Mouse (Mus musculus) thymus, adult 2 months (tissue): ENCODE results near the gene Exoc6b. TPM values are rescaled to one million over a fixed set of nuclear protein-coding genes. Genes with fewer than 3 reads are reported as not detected.
A peak's percentile ranks its signal among the peaks of the same experiment; 100 is the strongest.

Source experiments
- DNase-seq: peaks from one replicate; pipeline ENCODE4 v3.0.0; 2021
- H3K27ac ChIP-seq: fragments of 200-500 bp; 2 replicates; pipeline ENCODE4 v1.5.1; 2012; ENCODE audit warnings: low read length, control low read depth; ENCODE audit not compliant: control insufficient read depth, insufficient read depth
- H3K27me3 ChIP-seq: fragments of 200-500 bp; 2 replicates; pipeline ENCODE4 v1.6.1; 2012; ENCODE audit warnings: mild to moderate bottlenecking, low read length, moderate library complexity, mixed read lengths; ENCODE audit not compliant: control insufficient read depth, insufficient read depth
- H3K36me3 ChIP-seq: fragments of 200-500 bp; 2 replicates; pipeline ENCODE4 v1.6.1; 2012; ENCODE audit warnings: mild to moderate bottlenecking, low read length, moderate library complexity; ENCODE audit not compliant: control insufficient read depth, insufficient read depth
- H3K4me1 ChIP-seq: fragments of 200-500 bp; replicated peaks from 2 replicates; pipeline ENCODE4 v1.6.1; 2012; ENCODE audit warnings: low read length; ENCODE audit not compliant: control insufficient read depth, insufficient read depth
- H3K4me3 ChIP-seq: fragments of 200-500 bp; 2 replicates; pipeline ENCODE4 v1.5.1; 2012; ENCODE audit warnings: mild to moderate bottlenecking, low read length, control low read depth, moderate library complexity; ENCODE audit not compliant: control insufficient read depth, insufficient read depth
- CTCF ChIP-seq: fragments of 200-500 bp; IDR thresholded peaks from 2 replicates; pipeline ENCODE4 v1.5.1; 2012; ENCODE audit warnings: mild to moderate bottlenecking, control low read depth, low read length, moderate library complexity, borderline replicate concordance; ENCODE audit not compliant: control insufficient read depth, poor library complexity, insufficient read depth; ENCODE audit errors: extremely low read depth
- POLR2A ChIP-seq: fragments of 200-500 bp; IDR thresholded peaks from 2 replicates; pipeline ENCODE4 v1.6.1; 2012; ENCODE audit warnings: mild to moderate bottlenecking, low read length, control low read depth, moderate library complexity; ENCODE audit not compliant: control insufficient read depth, poor library complexity, insufficient read depth; ENCODE audit errors: extremely low read depth
- WGBS: fragments of 180-500 bp; shearing (Covaris S2); methylation state at CpG from one replicate; pipeline ENCODE4 v1.1.7; 2018; 5-methylcytosine and 5-hydroxymethylcytosine counted together
- polyA plus RNA-seq: library from polyadenylated mRNA; depleted of rRNA; stranded (reverse); fragments of >200 nt; gene quantifications from 2 replicates; pipeline ENCODE4 v1.2.3, GENCODE M21; 2012

Exoc6b gene
- polyA plus RNA-seq, 1 experiment, result 8.2 TPM

DNA sequence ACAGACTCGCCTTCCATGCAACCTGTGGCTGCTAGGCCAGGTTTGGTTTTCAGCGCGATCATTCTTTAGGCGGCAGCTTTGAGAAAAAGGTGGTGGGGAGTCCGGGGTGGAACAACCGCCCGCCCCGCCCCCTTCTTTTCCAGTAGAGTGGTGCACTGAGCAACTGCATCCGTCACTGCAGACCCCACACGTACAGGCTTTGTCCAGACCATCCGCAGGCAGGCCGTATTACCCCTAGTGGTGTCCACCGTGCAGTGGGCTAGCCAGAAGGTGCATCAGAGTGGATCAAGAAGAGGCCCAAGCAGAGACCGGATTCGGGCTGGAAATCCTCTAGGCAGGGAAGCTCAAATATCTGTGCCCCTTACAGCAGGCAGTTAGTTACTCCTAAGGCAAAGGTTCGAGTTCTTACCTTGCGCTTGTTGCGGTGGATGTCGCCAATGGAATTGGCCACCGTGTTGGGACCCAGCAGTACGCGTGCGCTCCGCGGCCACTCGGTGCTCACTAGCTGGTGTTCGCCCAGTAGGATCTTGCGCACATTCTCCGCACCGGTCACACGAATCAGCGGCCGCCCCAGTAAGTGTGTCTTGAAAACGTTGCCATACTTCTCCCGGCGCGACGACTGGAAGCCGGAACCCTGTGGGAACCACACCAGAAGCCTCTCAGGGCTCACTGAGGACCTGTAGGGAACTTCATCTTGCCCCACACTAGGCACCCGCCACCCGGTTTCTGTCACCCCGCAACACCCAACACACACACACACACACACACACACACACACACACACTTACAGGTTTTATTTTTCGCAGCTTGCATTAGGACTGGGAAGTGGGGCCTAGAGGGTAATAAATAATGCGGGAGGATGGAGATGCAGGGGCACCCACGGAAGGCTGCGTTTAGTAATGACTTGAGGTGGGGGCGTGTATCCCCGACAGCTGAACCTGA, 485.2 kb downstream of the Exoc6b start:
- Histone ChIP-seq H3K4me1 (peaks cover 18% of the 10 kb centered on the region), H3K27ac (no peak overlapping the region), H3K27me3 (peaks cover 30% of the 10 kb centered on the region), H3K36me3 (no peaks in the 10 kb centered on the region), H3K4me3 (no peak overlapping the region)
- TF ChIP-seq CTCF, result no peak
- TF ChIP-seq POLR2A, result no peak
- no peak for DNase-seq
- WGBS, result 3% methylated on average over 47 of the region's 48 CpGs

- peaks cover 16% of the 10 kb centered on the region for H3K4me1 ChIP-seq
- H3K27ac ChIP-seq, result no peak overlapping the region
- TF ChIP-seq POLR2A (no peak), CTCF (no peak)
- DNase-seq, result peak; percentile 66
- peaks cover 27% of the 10 kb centered on the region for H3K27me3 ChIP-seq
- WGBS, result 2% methylated on average over 26 of the region's 26 CpGs
- H3K36me3 ChIP-seq, result no peaks in the 10 kb centered on the region
- no peak overlapping the region for H3K4me3 ChIP-seq
Observed at GRCm38 (mm10) chr6:84583371-84583770, 485.9 kb downstream of the Exoc6b start.

DNA sequence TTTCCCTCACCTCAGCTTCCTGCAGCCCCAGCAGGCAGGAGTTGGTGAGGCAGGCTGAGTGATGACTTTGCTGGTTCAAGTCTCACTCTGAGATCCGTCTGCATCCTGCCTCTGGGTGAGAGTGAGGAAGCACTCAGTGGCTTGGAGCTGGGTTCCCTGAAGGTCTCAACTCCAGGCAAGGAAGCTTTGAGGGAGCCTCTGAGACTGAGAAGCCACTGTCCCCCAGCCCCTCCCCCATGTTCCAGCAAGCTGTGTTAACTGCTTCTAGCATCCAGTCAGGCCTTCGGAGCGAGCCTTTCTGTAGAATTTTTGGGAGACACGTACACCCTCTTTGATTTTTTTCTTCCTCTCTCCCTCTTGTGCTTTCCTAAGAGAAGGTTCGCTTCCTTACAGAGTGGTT, 486.5 kb downstream of the Exoc6b start:
- Histone ChIP-seq H3K4me1 (peaks cover 16% of the 10 kb centered on the region), H3K27ac (no peak overlapping the region), H3K36me3 (no peaks in the 10 kb centered on the region), H3K4me3 (no peak overlapping the region), H3K27me3 (peaks cover 22% of the 10 kb centered on the region)
- TF ChIP-seq POLR2A (no peak), CTCF (no peak)
- 58% methylated on average over 5 of the region's 5 CpGs for WGBS
- no peak for DNase-seq

DNA sequence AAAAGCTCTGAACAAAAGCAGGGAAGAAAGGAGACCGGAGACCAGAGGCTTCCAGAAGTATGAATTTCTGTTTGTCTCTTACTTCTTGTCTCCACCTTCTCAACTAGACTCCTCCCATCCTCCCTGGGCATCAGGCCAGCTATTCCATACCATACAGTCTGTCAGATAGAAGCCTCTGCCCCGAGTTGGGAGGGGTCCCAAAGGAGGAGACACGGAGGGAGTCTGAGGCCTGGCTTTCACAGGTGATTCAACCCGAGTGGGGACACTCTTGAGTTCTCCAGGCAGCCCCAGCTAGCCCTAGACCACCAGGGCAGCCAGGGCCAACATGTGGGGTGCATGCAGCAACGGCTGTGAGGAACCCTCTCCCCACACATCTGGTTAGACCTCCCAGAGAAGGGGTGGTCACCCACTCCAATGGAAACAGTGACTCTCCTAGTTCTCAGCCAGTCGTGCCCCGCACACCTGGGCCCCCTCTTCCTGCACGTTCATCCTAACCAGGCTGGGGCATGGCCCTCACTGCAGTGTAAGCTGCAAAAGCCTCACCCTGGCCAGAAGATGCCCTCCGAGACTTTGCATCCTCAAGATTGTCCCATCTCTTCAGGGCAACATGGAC, 487.4 kb downstream of the Exoc6b start:
- TF ChIP-seq CTCF (no peak), POLR2A (no peak)
- WGBS, result 72% methylated on average over 9 of the region's 9 CpGs
- Histone ChIP-seq H3K4me3 (no peak overlapping the region), H3K27ac (no peak overlapping the region), H3K27me3 (peaks cover 20% of the 10 kb centered on the region), H3K4me1 (peaks cover 16% of the 10 kb centered on the region), H3K36me3 (no peaks in the 10 kb centered on the region)
- no peak for DNase-seq

- no peak for TF ChIP-seq POLR2A
- no peak for TF ChIP-seq CTCF
- Histone ChIP-seq H3K4me1 (peaks cover 16% of the 10 kb centered on the region), H3K27me3 (peaks cover 13% of the 10 kb centered on the region), H3K27ac (no peak overlapping the region), H3K4me3 (no peak overlapping the region), H3K36me3 (no peaks in the 10 kb centered on the region)
- WGBS, result 86% methylated on average over 6 of the region's 6 CpGs
- no peak for DNase-seq
Observed at GRCm38 (mm10) chr6:84580979-84581832, 488.1 kb downstream of the Exoc6b start.

DNA sequence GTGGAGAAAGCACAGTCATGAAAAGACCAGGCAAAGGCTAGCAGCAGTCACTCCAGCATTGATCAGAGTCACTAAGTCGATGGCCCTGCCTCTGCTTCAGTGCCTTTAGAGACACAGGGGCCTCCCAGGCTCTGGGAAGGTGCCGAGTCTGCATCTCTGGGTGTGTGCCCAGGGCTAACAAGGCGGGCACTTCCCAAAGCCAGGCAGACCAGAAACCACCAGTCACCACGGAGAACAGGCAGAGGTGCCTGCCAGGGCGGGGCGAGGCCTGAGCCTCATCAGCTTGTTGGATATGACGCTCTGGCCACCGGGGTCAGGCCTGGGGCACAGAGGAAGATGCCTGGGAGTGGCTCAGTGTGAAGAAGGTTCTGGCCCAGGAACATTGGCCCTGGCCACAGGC, 489.8 kb downstream of the Exoc6b start:
- Histone ChIP-seq H3K27me3 (peaks cover 5% of the 10 kb centered on the region), H3K27ac (no peak overlapping the region), H3K4me3 (no peak overlapping the region), H3K36me3 (no peaks in the 10 kb centered on the region), H3K4me1 (peaks cover 16% of the 10 kb centered on the region)
- no peak for TF ChIP-seq POLR2A
- no peak for TF ChIP-seq CTCF
- no peak for DNase-seq
- WGBS, result 79% methylated on average over 8 of the region's 8 CpGs
